Mouse (Mus musculus): ENCODE data around the gene Prr19.

GRCm38 (mm10) chr7:25263968-25264870 is 37.0 kb upstream of the Prr19 start:
- TF ChIP-seq CTCF (IDR thresholded peaks at IDR 0.05; ENCODE audit: low read depth), result no peak
- no peak for TF ChIP-seq EP300 (IDR thresholded peaks at IDR 0.05; ENCODE audit: low read depth)

Measured in liver, postnatal 0 days (tissue).